Mouse (Mus musculus) stomach, embryonic 16.5 days (tissue): ENCODE results near the gene Ednra. TPM values are rescaled to one million over a fixed set of nuclear protein-coding genes. Genes with fewer than 3 reads are reported as not detected.
A peak's percentile ranks its signal among the peaks of the same experiment; 100 is the strongest.

Experiments used
- ATAC-seq: fragments of 200-750 bp; cut with Nextera tagmentation; 2 replicates; pipeline ENCODE4 v1.8.0; 2017; ENCODE audit warnings: moderate number of reproducible peaks, moderate TSS enrichment; ENCODE audit not compliant: insufficient read depth, low FRiP score
- H3K27ac ChIP-seq: fragments of 300-500 bp; sonication (generic); 2 replicates; pipeline ENCODE4 v1.5.1; 2014; ENCODE audit warnings: low read length
- H3K27me3 ChIP-seq: fragments of 300-500 bp; sonication (generic); 2 replicates; pipeline ENCODE4 v1.6.1; 2014; ENCODE audit warnings: low read length, control low read depth, mixed read lengths; ENCODE audit not compliant: control insufficient read depth, insufficient read depth
- H3K36me3 ChIP-seq: fragments of 300-500 bp; sonication (generic); 2 replicates; pipeline ENCODE4 v1.6.1; 2014; ENCODE audit warnings: low read length; ENCODE audit not compliant: control insufficient read depth, insufficient read depth
- H3K4me1 ChIP-seq: fragments of 300-500 bp; sonication (generic); 2 replicates; pipeline ENCODE4 v1.6.1; 2014; ENCODE audit warnings: low read length, control low read depth, mixed read lengths; ENCODE audit not compliant: control insufficient read depth, insufficient read depth
- H3K4me2 ChIP-seq: fragments of 300-500 bp; sonication (generic); 2 replicates; pipeline ENCODE4 v1.6.1; 2014; ENCODE audit warnings: low read depth, low read length, mixed read lengths
- H3K4me3 ChIP-seq: fragments of 300-500 bp; sonication (generic); replicated peaks from 2 replicates; pipeline ENCODE4 v1.5.1; 2014; ENCODE audit warnings: mild to moderate bottlenecking, low read length
- H3K9ac ChIP-seq: fragments of 300-500 bp; sonication (generic); 2 replicates; pipeline ENCODE4 v1.6.1; 2014; ENCODE audit warnings: low read length
- H3K9me3 ChIP-seq: fragments of 300-500 bp; sonication (generic); replicated peaks from 2 replicates; pipeline ENCODE4 v1.6.1; 2016; ENCODE audit warnings: low read length, control low read depth; ENCODE audit not compliant: control insufficient read depth
- WGBS: fragments of 180-500 bp; shearing (Covaris S2); extraction: QIAGEN DNeasy Blood & Tissue Kit; methylation state at CpG from one replicate; pipeline ENCODE4 v1.1.7; 2014; 5-methylcytosine and 5-hydroxymethylcytosine counted together
- polyA plus RNA-seq: library from polyadenylated mRNA; unstranded; fragments of >200 nt; fragmentation: Nextera tagmentation; extraction: Ambion mirVana; gene quantifications from 2 replicates; pipeline ENCODE4 v1.2.1, GENCODE M21; 2015

The Ednra gene
- polyA plus RNA-seq, 1 experiment from 2014 or later = 26.0 TPM

DNA sequence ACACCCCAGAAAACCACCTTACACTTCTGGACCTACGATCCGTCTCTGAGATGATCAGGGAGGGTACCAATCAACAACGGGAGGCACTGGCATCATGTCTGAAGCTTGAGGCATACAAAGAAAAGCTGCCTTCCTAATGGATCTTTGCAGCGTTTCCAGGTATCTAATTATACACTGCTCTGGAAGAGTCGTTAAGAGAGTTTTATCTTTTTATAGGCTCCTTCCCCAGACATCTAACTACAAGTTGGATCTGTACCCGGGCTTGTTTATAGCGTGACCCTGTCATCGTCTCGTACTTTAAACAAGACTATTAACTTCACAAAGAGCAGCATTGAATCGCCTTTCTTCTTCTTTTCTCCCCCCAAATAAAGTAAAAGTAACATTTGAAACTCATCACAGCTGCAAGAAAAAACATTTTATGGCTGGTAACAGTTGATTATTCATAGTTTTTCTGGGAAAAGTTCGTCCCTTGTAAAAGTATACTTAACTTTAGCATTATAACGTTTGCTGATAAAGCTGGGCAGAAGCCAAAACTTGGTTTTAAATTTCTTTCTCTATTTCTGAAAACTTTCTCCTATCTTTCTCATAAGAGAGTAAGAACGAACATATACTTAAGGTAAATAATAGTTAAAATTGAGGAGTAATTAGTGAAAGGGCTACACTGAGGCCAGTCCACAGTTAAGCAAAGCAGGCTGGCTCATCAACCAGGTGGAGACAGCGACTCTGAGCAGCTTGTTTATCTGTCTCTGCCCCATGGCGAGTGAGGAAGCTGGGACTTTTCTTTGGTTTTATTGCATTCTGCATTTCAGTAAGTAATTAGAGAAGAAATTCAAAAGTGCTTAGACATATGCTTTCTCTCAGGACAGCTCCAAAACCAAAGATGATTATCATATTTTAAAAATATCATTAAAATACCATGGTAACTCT, 42.0 kb downstream of the Ednra start:
- Histone ChIP-seq H3K9me3 (no peaks in the 10 kb centered on the region), H3K36me3 (no peaks in the 10 kb centered on the region), H3K4me2 (peak overlapping the region; percentile 36), H3K4me1 (peaks cover 21% of the 10 kb centered on the region), H3K4me3 (no peak overlapping the region), H3K27ac (peak overlapping the region; percentile 72), H3K9ac (no peak overlapping the region), H3K27me3 (no peaks in the 10 kb centered on the region)
- WGBS = 30% methylated on average over 15 of the region's 15 CpGs
- no peak for ATAC-seq

DNA sequence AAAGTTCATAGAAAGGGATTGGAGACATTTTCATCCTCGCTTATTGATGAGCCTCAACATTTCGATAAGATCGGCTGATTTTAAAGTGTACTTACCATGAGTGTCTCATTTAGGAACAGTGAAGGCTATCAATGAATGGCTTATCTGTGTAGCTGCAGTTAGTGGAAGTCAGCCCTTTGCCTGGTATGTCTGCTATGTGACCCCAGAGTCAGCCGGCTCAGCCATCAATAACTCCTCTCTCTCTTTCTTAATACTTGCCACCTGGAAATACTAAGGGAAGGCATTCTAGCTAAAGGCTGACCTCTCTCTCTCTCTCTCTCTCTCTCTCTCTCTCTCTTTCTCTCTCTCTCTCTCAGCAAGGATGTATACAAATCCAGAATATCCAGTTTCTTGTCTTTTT, 52.2 kb downstream of the Ednra start:
- WGBS = 38% methylated on average over 4 of the region's 4 CpGs
- H3K27me3 ChIP-seq = no peaks in the 10 kb centered on the region
- no peaks in the 10 kb centered on the region for H3K36me3 ChIP-seq
- no peak for ATAC-seq
- H3K9ac ChIP-seq = no peak overlapping the region
- H3K4me1 ChIP-seq = no peaks in the 10 kb centered on the region
- no peak overlapping the region for H3K27ac ChIP-seq
- no peaks in the 10 kb centered on the region for H3K9me3 ChIP-seq
- H3K4me3 ChIP-seq = no peak overlapping the region
- no peak overlapping the region for H3K4me2 ChIP-seq

DNA sequence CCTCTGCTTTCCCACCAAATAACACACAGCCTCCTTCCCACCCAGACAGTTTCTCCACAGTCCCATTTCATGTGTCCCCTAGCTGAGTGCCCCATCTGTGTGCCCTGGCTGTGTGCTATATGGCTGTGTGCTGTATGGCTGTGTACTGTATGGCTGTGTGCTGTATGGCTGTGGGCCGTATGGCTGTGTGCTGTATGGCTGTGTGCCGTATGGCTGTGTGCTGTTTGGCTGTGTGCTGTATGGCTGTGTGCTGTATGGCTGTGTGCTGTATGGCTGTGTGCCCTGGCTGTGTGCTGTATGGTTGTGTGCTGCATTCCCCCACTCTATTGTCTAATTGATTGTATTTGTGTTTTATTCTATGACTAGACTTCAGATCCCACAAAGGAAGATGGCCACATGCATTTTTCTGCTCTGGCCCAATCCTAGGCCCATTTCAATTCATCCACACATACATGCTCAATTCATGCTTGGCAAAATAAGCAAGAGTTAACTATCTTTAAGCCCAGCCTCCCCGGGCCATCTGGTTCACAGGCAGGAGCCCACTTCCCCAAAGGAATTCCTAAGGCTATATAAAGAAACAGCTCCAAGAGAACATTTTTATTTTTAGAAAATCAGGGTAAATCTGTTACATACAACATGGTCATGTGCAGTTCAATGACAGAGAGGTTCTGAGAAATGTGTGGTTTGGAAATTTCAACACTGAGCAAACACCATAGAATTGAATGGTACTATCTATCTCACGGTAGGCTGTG, 53.5 kb downstream of the Ednra start:
- Histone ChIP-seq H3K4me3 (no peak overlapping the region), H3K27ac (no peak overlapping the region), H3K36me3 (0 out of 2 replicates have a peak, but pooled peaks cover 3% of the 10 kb centered on the region), H3K4me2 (no peak overlapping the region), H3K4me1 (no peaks in the 10 kb centered on the region), H3K9me3 (no peaks in the 10 kb centered on the region), H3K9ac (no peak overlapping the region), H3K27me3 (no peaks in the 10 kb centered on the region)
- 78% methylated on average over 4 of the region's 4 CpGs for WGBS
- ATAC-seq = no peak

DNA sequence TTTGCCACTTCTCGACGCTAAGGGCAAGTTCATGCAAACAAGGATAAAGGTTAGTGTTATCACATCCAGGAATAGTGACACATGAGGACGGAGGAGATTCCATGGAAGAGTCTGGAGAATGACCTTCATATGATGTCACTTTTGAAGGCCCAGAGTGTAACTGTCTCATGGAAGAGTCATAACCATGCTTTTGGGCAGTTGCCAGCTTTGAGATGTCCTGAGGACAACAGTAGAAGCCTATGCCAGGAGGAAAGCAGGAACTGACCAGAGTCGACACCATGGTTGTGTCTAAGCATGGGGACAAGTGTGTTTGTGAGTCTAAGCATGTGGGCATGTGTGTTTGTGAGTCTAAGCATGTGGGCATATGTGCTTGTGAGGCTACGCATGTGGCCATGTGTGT, 56.3 kb downstream of the Ednra start:
- H3K36me3 ChIP-seq = 0 out of 2 replicates have a peak, but pooled peaks cover 3% of the 10 kb centered on the region
- no peaks in the 10 kb centered on the region for H3K4me1 ChIP-seq
- no peak overlapping the region for H3K4me3 ChIP-seq
- H3K9ac ChIP-seq = no peak overlapping the region
- H3K9me3 ChIP-seq = no peaks in the 10 kb centered on the region
- WGBS = 90% methylated on average over 5 of the region's 5 CpGs
- ATAC-seq = no peak
- no peak overlapping the region for H3K4me2 ChIP-seq
- H3K27me3 ChIP-seq = no peaks in the 10 kb centered on the region
- H3K27ac ChIP-seq = no peak overlapping the region

DNA sequence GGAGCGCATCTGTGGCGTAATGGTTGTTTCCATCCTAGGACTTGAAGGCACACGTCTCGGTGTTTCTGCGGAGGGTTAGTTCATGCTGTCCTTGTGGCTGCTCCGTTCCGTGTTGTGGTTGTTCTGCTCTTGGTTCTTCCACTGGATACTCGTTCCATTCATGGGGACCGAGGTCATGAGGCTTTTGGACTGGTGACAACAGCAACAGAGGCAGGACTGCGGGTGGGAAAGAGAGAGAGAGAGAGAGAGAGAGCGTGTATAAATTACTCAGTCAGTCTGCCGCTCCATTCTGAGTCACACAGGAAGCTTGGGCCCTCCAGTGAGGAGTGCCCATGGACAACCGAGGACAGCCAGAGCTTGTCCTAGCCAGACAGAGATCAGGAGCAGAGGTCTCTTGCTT, 59.4 kb downstream of the Ednra start:
- H3K36me3 ChIP-seq = 0 out of 2 replicates have a peak, but pooled peaks cover 3% of the 10 kb centered on the region
- 93% methylated on average over 13 of the region's 13 CpGs for WGBS
- H3K9me3 ChIP-seq = no peaks in the 10 kb centered on the region
- ATAC-seq = no peak
- H3K9ac ChIP-seq = no peak overlapping the region
- no peak overlapping the region for H3K4me3 ChIP-seq
- no peaks in the 10 kb centered on the region for H3K27me3 ChIP-seq
- no peaks in the 10 kb centered on the region for H3K4me1 ChIP-seq
- H3K4me2 ChIP-seq = no peak overlapping the region
- no peak overlapping the region for H3K27ac ChIP-seq

DNA sequence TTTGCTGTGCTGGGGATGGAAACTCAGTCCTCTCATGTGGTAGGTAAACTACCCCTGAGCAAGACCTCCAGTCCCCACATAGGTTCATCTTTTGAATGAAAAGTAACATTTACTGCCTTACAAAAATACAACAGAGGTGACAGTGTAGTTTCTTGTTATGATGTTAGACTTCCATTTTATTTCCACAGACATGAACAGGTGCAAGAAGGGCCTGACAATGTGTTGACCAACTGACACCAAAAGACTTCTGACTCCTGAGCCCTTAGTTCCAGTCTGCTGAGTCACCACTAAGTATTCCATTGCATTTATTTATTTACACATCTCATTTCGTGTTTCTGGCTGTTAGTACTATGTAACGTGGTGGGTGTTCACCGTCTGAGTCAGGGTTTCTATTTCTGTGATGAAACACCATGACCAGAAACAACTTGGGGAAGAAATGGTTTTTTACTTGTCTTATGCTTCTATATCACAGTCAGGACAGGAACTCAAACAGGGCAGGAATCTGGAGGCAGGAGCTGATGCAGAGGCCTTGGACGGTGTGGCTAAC, 64.7 kb downstream of the Ednra start:
- Histone ChIP-seq H3K36me3 (no peaks in the 10 kb centered on the region), H3K9me3 (no peaks in the 10 kb centered on the region), H3K4me2 (no peak overlapping the region), H3K27me3 (no peaks in the 10 kb centered on the region), H3K4me3 (no peak overlapping the region), H3K4me1 (no peaks in the 10 kb centered on the region), H3K9ac (no peak overlapping the region), H3K27ac (no peak overlapping the region)
- 68% methylated on average over 4 of the region's 4 CpGs for WGBS
- ATAC-seq = no peak

DNA sequence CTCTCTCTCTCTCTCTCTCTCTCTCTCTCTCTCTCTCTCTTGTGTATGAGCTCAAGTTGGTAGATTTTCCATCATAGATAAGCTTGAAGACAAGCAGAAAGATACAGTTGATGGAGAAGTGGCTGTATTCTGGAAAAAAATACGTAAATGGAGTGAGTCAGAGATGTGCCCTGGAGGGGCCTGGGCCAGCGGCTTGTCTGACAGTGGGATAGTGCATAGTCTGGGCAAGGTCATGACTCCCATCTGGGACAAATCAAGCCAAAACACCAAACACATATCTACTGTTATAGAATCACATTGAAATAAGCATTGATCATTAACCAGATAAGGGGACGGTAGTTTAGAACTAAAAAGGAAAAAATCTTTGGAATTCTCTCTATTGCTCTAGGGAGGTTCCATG, 65.9 kb downstream of the Ednra start:
- no peak for ATAC-seq
- Histone ChIP-seq H3K4me1 (no peaks in the 10 kb centered on the region), H3K4me2 (no peak overlapping the region), H3K4me3 (no peak overlapping the region), H3K27me3 (no peaks in the 10 kb centered on the region), H3K27ac (no peak overlapping the region), H3K9me3 (no peaks in the 10 kb centered on the region), H3K9ac (no peak overlapping the region), H3K36me3 (no peaks in the 10 kb centered on the region)
- 57% methylated on average over 3 of the region's 3 CpGs for WGBS

DNA sequence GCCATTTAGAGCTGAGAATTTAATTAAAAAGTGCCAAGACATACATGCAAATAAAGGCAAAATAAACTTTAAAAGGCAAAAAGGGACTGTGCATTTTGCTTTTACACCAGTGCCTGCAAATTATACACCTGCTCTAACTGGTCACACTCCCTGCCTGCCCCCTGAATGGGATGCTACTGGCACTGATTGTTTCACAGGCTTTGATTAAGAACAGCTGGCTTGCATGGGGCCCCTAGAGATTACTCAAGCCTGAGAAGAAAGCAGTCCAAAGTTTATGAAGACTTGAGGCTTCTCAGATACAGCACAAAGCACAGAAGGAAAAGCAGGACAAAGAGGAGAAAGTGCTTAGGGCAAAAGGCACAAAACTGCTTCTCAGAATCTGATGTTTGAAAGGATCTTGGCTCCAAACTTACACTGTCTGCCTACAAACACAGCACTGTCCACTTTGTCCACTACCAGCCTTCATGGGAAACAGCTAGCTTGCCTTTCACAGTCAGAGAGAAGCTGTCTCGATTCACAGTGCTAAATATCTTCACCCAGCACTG, 73.5 kb downstream of the Ednra start:
- Histone ChIP-seq H3K27ac (0 out of 2 replicates have a peak overlapping the region, but pooled peaks have one; percentile 47), H3K36me3 (no peaks in the 10 kb centered on the region), H3K4me2 (no peak overlapping the region), H3K9ac (no peak overlapping the region), H3K27me3 (no peaks in the 10 kb centered on the region), H3K4me1 (no peaks in the 10 kb centered on the region), H3K9me3 (no peaks in the 10 kb centered on the region), H3K4me3 (no peak overlapping the region)
- 53% methylated on average over 1 of the region's 1 CpGs for WGBS
- ATAC-seq = no peak
